8 mouse cellular contexts compared by ENCODE assay signal in genomic region chr6:86370093-86370713, GRCm38 (mm10). TPM values are rescaled to one million over a fixed set of nuclear protein-coding genes. Genes with fewer than 3 reads are reported as not detected.
DNase-seq lines count a peak whose midpoint lies in the region; ATAC-seq and TF ChIP-seq lines count a peak whose summit lies in the region.

No protein-coding gene starts in this region.

- 60% methylated on average over 3 of the region's 3 CpGs for WGBS in forebrain, embryonic 12.5 days
- 72% methylated on average over 3 of the region's 3 CpGs for WGBS in liver, adult 2 months

- H3K27me3 ChIP-seq in CH12.LX (replicated peaks), result no peaks in the 10 kb centered on the region
- H3K27me3 ChIP-seq in forebrain, embryonic 12.5 days, result no peaks in the 10 kb centered on the region
- no peaks in the 10 kb centered on the region for H3K27me3 ChIP-seq in liver, adult 2 months (ENCODE audit: control insufficient read depth, insufficient read depth, low read length)

- ATAC-seq in forebrain, embryonic 12.5 days (ENCODE audit: low FRiP score), result no peak

- no peaks in the 10 kb centered on the region for H3K9me3 ChIP-seq in CH12.LX (replicated peaks; ENCODE audit: low read length)
- H3K9me3 ChIP-seq in forebrain, embryonic 12.5 days, result no peaks in the 10 kb centered on the region

- TF ChIP-seq POLR2A in CH12.LX (IDR thresholded peaks at IDR 0.05; ENCODE audit: low read depth, low read length), result 0 out of 2 replicates have a peak, but pooled peaks have one; percentile 24
- TF ChIP-seq POLR2A in liver, adult 2 months (IDR thresholded peaks at IDR 0.05; ENCODE audit: extremely low read depth, insufficient read depth, low read length), result no peak

- peak overlapping the region; percentile 75 for H3K9ac ChIP-seq in CH12.LX (ENCODE audit: insufficient read depth, low read depth)
- H3K9ac ChIP-seq in forebrain, embryonic 12.5 days, result peak overlapping the region; percentile 67; the same call in 1 of the 2 replicates
- H3K9ac ChIP-seq in liver, adult 2 months (ENCODE audit: low read depth, low read length), result no peak overlapping the region

- peak; percentile 13 for DNase-seq in embryo, embryonic 11 days
- no peak for DNase-seq in embryo, embryonic 10 days (ENCODE audit: low spot score)
- peak; percentile 60 for DNase-seq in CH12.LX (ENCODE audit: extremely low read depth)
- DNase-seq in liver, adult 2 months (ENCODE audit: extremely low read depth, low read depth, low spot score), result no peak
- peak; percentile 28 for DNase-seq in retina, embryonic 14.5 days (ENCODE audit: low spot score)
- no peak for DNase-seq in layer of hippocampus, postnatal 36 days
- DNase-seq in left cerebral cortex, postnatal 25 days (ENCODE audit: low spot score in 2 of 2), result no peak

- in situ Hi-C loops in CH12.LX (cut with MboI; ENCODE audit: low pct_ligation_motif_present, low pct_unique_long_range_greater_than_20kb, low sequenced_read_pairs), result loop anchor here (25.0 kb wide), 1 partner anchor 358 kb away; the partner anchor contains the start of gene Figla

- peaks cover 9 to 42% of the 10 kb centered on the region in 2 experiments for H3K36me3 ChIP-seq in CH12.LX (replicated peaks in 1 of 2; ENCODE audit: control insufficient read depth in 1 of 2, insufficient read depth in 1 of 2, low read length in 1 of 2)
- H3K36me3 ChIP-seq in forebrain, embryonic 12.5 days (replicated peaks), result peaks cover 24% of the 10 kb centered on the region
- peaks cover 6% of the 10 kb centered on the region for H3K36me3 ChIP-seq in liver, adult 2 months (ENCODE audit: control insufficient read depth, insufficient read depth, low read length)

- intact Hi-C loops in left cerebral cortex, postnatal 25 days (cut with DNase I), result no loop called here

- TF ChIP-seq CTCF in CH12.LX (conservative IDR thresholded peaks at IDR 0.05 in 1 of 2, IDR thresholded peaks at IDR 0.05 in 1 of 2; ENCODE audit: low read depth in 2 of 2, low read length in 2 of 2), result peak; percentile 20 to 61; a peak in 3 of 4 replicates
- no peak for TF ChIP-seq CTCF in liver, adult 2 months (IDR thresholded peaks at IDR 0.05; ENCODE audit: low read depth, low read length)

- TF ChIP-seq RAD21 in CH12.LX (IDR thresholded peaks at IDR 0.05; ENCODE audit: low read depth, low read length), result no peak; the same call in 1 of the 2 replicates

- TF ChIP-seq EP300 in CH12.LX (IDR thresholded peaks at IDR 0.05; ENCODE audit: low read length), result no peak

- H3K4me2 ChIP-seq in CH12.LX (ENCODE audit: insufficient read depth, low read depth, poor library complexity, severe bottlenecking), result peak overlapping the region; percentile 53
- H3K4me2 ChIP-seq in forebrain, embryonic 12.5 days, result peak overlapping the region; percentile 87

- dilution Hi-C loops in CH12.LX (cut with MboI; ENCODE audit: extremely low pct_ligation_motif_present, extremely low pct_unique_long_range_greater_than_20kb, low sequenced_read_pairs), result no loop called here

- peaks cover 56% of the 10 kb centered on the region for H3K79me2 ChIP-seq in CH12.LX (replicated peaks; ENCODE audit: control insufficient read depth, extremely low read depth, insufficient read depth, poor library complexity, severe bottlenecking)
- peaks cover 5% of the 10 kb centered on the region; the same call in 1 of the 2 replicates for H3K79me2 ChIP-seq in liver, adult 2 months (ENCODE audit: control insufficient read depth, insufficient read depth, low read length)

- peak overlapping the region; percentile 27; the same call in 1 of the 2 replicates for H3K27ac ChIP-seq in CH12.LX (ENCODE audit: insufficient read depth, low read depth)
- peak overlapping the region; percentile 92; the same call in 1 of the 2 replicates for H3K27ac ChIP-seq in forebrain, embryonic 12.5 days
- peak overlapping the region; percentile 58; the same call in 1 of the 2 replicates for H3K27ac ChIP-seq in liver, adult 2 months (replicated peaks; ENCODE audit: insufficient read depth, low read depth, low read length)

- H3K4me1 ChIP-seq in CH12.LX (ENCODE audit: control insufficient read depth in 1 of 2, insufficient read depth in 2 of 2), result peaks cover 8 to 36% of the 10 kb centered on the region in 2 experiments
- H3K4me1 ChIP-seq in forebrain, embryonic 12.5 days, result peaks cover 33% of the 10 kb centered on the region
- H3K4me1 ChIP-seq in liver, adult 2 months (ENCODE audit: control insufficient read depth, insufficient read depth, low read length), result peaks cover 9% of the 10 kb centered on the region

- peak overlapping the region; percentile 55 to 100 (median 97) for H3K4me3 ChIP-seq in CH12.LX (replicated peaks in 1 of 3; ENCODE audit: low read depth in 2 of 3, low read length in 2 of 3, poor library complexity in 1 of 3)
- H3K4me3 ChIP-seq in forebrain, embryonic 12.5 days (replicated peaks), result no peak overlapping the region; the same call in 1 of the 2 replicates
- H3K4me3 ChIP-seq in liver, adult 2 months (ENCODE audit: insufficient read depth, low read depth, low read length), result no peak overlapping the region

TF ChIP-seq in CH12.LX, 34 proteins besides CTCF, POLR2A, EP300 and RAD21:
- TF ChIP-seq JUND (conservative IDR thresholded peaks at IDR 0.05; ENCODE audit: low read depth, low read length) (no peak), SMC3 (IDR thresholded peaks at IDR 0.05; ENCODE audit: low read depth, low read length) (no peak), MAX (IDR thresholded peaks at IDR 0.05; ENCODE audit: low read length) (peak; percentile 51), MYC (IDR thresholded peaks at IDR 0.05; ENCODE audit: low read depth, low read length) (peak; percentile 86), MAFK (IDR thresholded peaks at IDR 0.05; ENCODE audit: insufficient replicate concordance, low read length) (0 out of 2 replicates have a peak, but pooled peaks have one; percentile 12), MXI1 (IDR thresholded peaks at IDR 0.05; ENCODE audit: low read depth, low read length) (peak; percentile 41; the same call in 1 of the 2 replicates), HCFC1 (IDR thresholded peaks at IDR 0.05; ENCODE audit: low read depth, low read length) (peak; percentile 13; the same call in 1 of the 2 replicates), SIN3A (IDR thresholded peaks at IDR 0.05; ENCODE audit: low read length) (peak; percentile 60; the same call in 1 of the 2 replicates)

RNA-seq across cellular contexts. Expression of gene Snrpg, which starts 0.9 kb away (rescaled TPM):
- total RNA-seq in CH12.LX (2012; rRNA removed) (462 and 546 TPM in 2 replicates), CH12.LX (2014; rRNA removed) (137 and 146 TPM in 2 replicates)
- 408 and 446 TPM in 2 replicates for polyA plus RNA-seq in CH12.LX (2012; ENCODE audit: insufficient read length, low read depth)
- polyA plus RNA-seq in forebrain, embryonic 12.5 days (2016; fragmentation: Nextera tagmentation; extraction: Ambion mirVana), result 641 and 720 TPM in 2 replicates
- total RNA-seq in liver, adult 2 months (2014; rRNA removed), result 12.6 and 18.5 TPM in 2 replicates
- polyA plus RNA-seq in liver, adult 2 months (2012; rRNA removed), result 25.9 and 37.9 TPM in 2 replicates
- 10 to 100 TPM; 71.7 to 74.6 TPM for total RNA-seq in layer of hippocampus, postnatal 36 days (2021)
- 10 to 100 TPM; 58.9 to 62.2 TPM for total RNA-seq in left cerebral cortex, postnatal 25 days (2021)

RNA-seq across cellular contexts. Expression of gene Fam136a, which starts 4.8 kb away (rescaled TPM):
- total RNA-seq in CH12.LX (2012; rRNA removed), result 152 and 200 TPM in 2 replicates
- 339 and 378 TPM in 2 replicates for total RNA-seq in CH12.LX (2014; rRNA removed)
- polyA plus RNA-seq in CH12.LX (2012; ENCODE audit: insufficient read length, low read depth), result 160 and 179 TPM in 2 replicates
- polyA plus RNA-seq in forebrain, embryonic 12.5 days (2016; fragmentation: Nextera tagmentation; extraction: Ambion mirVana), result 118 and 131 TPM in 2 replicates
- total RNA-seq in liver, adult 2 months (2014; rRNA removed), result 77.9 and 83.2 TPM in 2 replicates
- 40.1 and 41.8 TPM in 2 replicates for polyA plus RNA-seq in liver, adult 2 months (2012; rRNA removed)
- total RNA-seq in layer of hippocampus, postnatal 36 days (2021), result 10 to 100 TPM; 32.8 TPM
- 10 to 100 TPM; 23.9 to 24.1 TPM for total RNA-seq in left cerebral cortex, postnatal 25 days (2021)

RNA-seq across cellular contexts. Expression of gene Pcyox1, which starts 26.8 kb away (rescaled TPM):
- 12.8 and 14.1 TPM in 2 replicates for total RNA-seq in CH12.LX (2012; rRNA removed)
- 10.7 and 12.9 TPM in 2 replicates for total RNA-seq in CH12.LX (2014; rRNA removed)
- 8.7 TPM in 2 replicates for polyA plus RNA-seq in CH12.LX (2012; ENCODE audit: insufficient read length, low read depth)
- polyA plus RNA-seq in forebrain, embryonic 12.5 days (2016; fragmentation: Nextera tagmentation; extraction: Ambion mirVana), result 99.8 and 106 TPM in 2 replicates
- total RNA-seq in liver, adult 2 months (2014; rRNA removed), result 96.5 and 102 TPM in 2 replicates
- 60.4 and 74.6 TPM in 2 replicates for polyA plus RNA-seq in liver, adult 2 months (2012; rRNA removed)
- total RNA-seq in layer of hippocampus, postnatal 36 days (2021), result 100 to 1,000 TPM; 105 to 114 TPM
- 100 to 1,000 TPM in 1 of 2 experiments, 10 to 100 TPM in 1; 95.3 to 104 TPM for total RNA-seq in left cerebral cortex, postnatal 25 days (2021)

RNA-seq across cellular contexts. Expression of gene Tia1, which starts 33.8 kb away (rescaled TPM):
- total RNA-seq in CH12.LX (2012; rRNA removed) (31.8 and 36.8 TPM in 2 replicates), CH12.LX (2014; rRNA removed) (41.4 and 49.1 TPM in 2 replicates)
- polyA plus RNA-seq in CH12.LX (2012; ENCODE audit: insufficient read length, low read depth), result 34.0 and 36.1 TPM in 2 replicates
- 337 and 341 TPM in 2 replicates for polyA plus RNA-seq in forebrain, embryonic 12.5 days (2016; fragmentation: Nextera tagmentation; extraction: Ambion mirVana)
- 10.9 and 13.6 TPM in 2 replicates for total RNA-seq in liver, adult 2 months (2014; rRNA removed)
- polyA plus RNA-seq in liver, adult 2 months (2012; rRNA removed), result 2.7 and 4.0 TPM in 2 replicates
- 100 to 1,000 TPM; 131 to 154 TPM for total RNA-seq in layer of hippocampus, postnatal 36 days (2021)
- 100 to 1,000 TPM; 107 to 116 TPM for total RNA-seq in left cerebral cortex, postnatal 25 days (2021)

RNA-seq across cellular contexts. Expression of gene Gm44790, which starts 56.3 kb away (rescaled TPM):
- total RNA-seq in CH12.LX (2012; rRNA removed) (not detected in 2 replicates), CH12.LX (2014; rRNA removed) (not detected in 2 replicates)
- not detected in 2 replicates for polyA plus RNA-seq in CH12.LX (2012; ENCODE audit: insufficient read length, low read depth)
- not detected in 2 replicates for polyA plus RNA-seq in forebrain, embryonic 12.5 days (2016; fragmentation: Nextera tagmentation; extraction: Ambion mirVana)
- 0.83 TPM in 1 of 2 replicates, not detected in the other for total RNA-seq in liver, adult 2 months (2014; rRNA removed)
- 1.5 and 4.0 TPM in 2 replicates for polyA plus RNA-seq in liver, adult 2 months (2012; rRNA removed)
- under 1 TPM in 1 of 2 experiments, not detected in 1; 0.88 TPM for total RNA-seq in layer of hippocampus, postnatal 36 days (2021)
- total RNA-seq in left cerebral cortex, postnatal 25 days (2021), result not detected

Comparison
In these comparisons a context has a peak if more than half of its experiments do, and no peak if none do; other contexts are left out.
1. DNase-seq: peak in embryo, embryonic 11 days (single experiment), CH12.LX (single experiment) and retina, embryonic 14.5 days (single experiment); none in embryo, embryonic 10 days (single experiment), liver, adult 2 months (single experiment), layer of hippocampus, postnatal 36 days (0 of 2) and left cerebral cortex, postnatal 25 days (0 of 2).
2. H3K27ac ChIP-seq: peak in every context shown above with its lines; median percentile 92 in forebrain, embryonic 12.5 days; 58 in liver, adult 2 months; 27 in CH12.LX.
3. H3K4me3 ChIP-seq: peak in CH12.LX (3 of 3); none in forebrain, embryonic 12.5 days (single experiment) and liver, adult 2 months (single experiment).